Mouse (Mus musculus): ENCODE results near the gene a.
"Not testable (repeated sequence)": the region's sequence is repeated elsewhere in the genome, so short reads cannot be mapped to it uniquely, and the experiment has no call there.

a gene

GRCm38 (mm10) chr2:154922134-154922533 is 130.9 kb downstream of the a start:
- not testable (repeated sequence) for DNase-seq (ENCODE audit: low spot score in 2 of 2)

GRCm38 (mm10) chr2:154925411-154926031 is 134.3 kb downstream of the a start:
- DNase-seq (ENCODE audit: low spot score in 2 of 2) = no peak

- DNase-seq (ENCODE audit: low spot score in 2 of 2) = no peak
Measured at GRCm38 (mm10) chr2:154926843-154927242, 135.6 kb downstream of the a start.

GRCm38 (mm10) chr2:154928298-154928697 is 137.1 kb downstream of the a start:
- no peak for DNase-seq (ENCODE audit: low spot score in 2 of 2)

- peak in 1 of 2 experiments; percentile 14 for DNase-seq (ENCODE audit: low spot score in 2 of 2)
Measured at GRCm38 (mm10) chr2:154933884-154934283, 142.7 kb downstream of the a start.

- DNase-seq (ENCODE audit: low spot score in 2 of 2) = no peak
Measured at GRCm38 (mm10) chr2:154936106-154936505, 144.9 kb downstream of the a start.

- no peak for DNase-seq (ENCODE audit: low spot score in 2 of 2)
Measured at GRCm38 (mm10) chr2:154936536-154937155, 145.4 kb downstream of the a start.

GRCm38 (mm10) chr2:154937547-154938390 is 146.6 kb downstream of the a start:
- DNase-seq (ENCODE audit: low spot score in 2 of 2) = no peak

GRCm38 (mm10) chr2:154941952-154942351 is 150.8 kb downstream of the a start:
- no peak for DNase-seq (ENCODE audit: low spot score in 2 of 2)

- DNase-seq (ENCODE audit: low spot score in 2 of 2) = no peak
Measured at GRCm38 (mm10) chr2:154942546-154942945, 151.3 kb downstream of the a start.

- DNase-seq (ENCODE audit: low spot score in 2 of 2) = peak; percentile 15 to 84
Measured at GRCm38 (mm10) chr2:154943101-154943500, 151.9 kb downstream of the a start.

GRCm38 (mm10) chr2:154946921-154947320 is 155.7 kb downstream of the a start:
- DNase-seq (ENCODE audit: low spot score in 2 of 2) = no peak

- no peak for DNase-seq (ENCODE audit: low spot score in 2 of 2)
Measured at GRCm38 (mm10) chr2:154949352-154949751, 158.2 kb downstream of the a start.

GRCm38 (mm10) chr2:154949877-154950276 is 158.7 kb downstream of the a start:
- DNase-seq (ENCODE audit: low spot score in 2 of 2) = no peak

- no peak for DNase-seq (ENCODE audit: low spot score in 2 of 2)
Measured at GRCm38 (mm10) chr2:154950601-154951000, 159.4 kb downstream of the a start.

GRCm38 (mm10) chr2:154959486-154959885 is 168.3 kb downstream of the a start:
- DNase-seq (ENCODE audit: low spot score in 2 of 2) = no peak

GRCm38 (mm10) chr2:154959909-154960308 is 168.7 kb downstream of the a start:
- DNase-seq (ENCODE audit: low spot score in 2 of 2) = no peak

- no peak for DNase-seq (ENCODE audit: low spot score in 2 of 2)
Measured at GRCm38 (mm10) chr2:154963176-154963575, 172.0 kb downstream of the a start.

GRCm38 (mm10) chr2:154969740-154970397 is 178.7 kb downstream of the a start:
- not testable (repeated sequence) for DNase-seq (ENCODE audit: low spot score in 2 of 2)

- no peak for DNase-seq (ENCODE audit: low spot score in 2 of 2)
Measured at GRCm38 (mm10) chr2:154971919-154972692, 180.9 kb downstream of the a start.

- DNase-seq (ENCODE audit: low spot score in 2 of 2) = no peak
Measured at GRCm38 (mm10) chr2:154972981-154973380, 181.8 kb downstream of the a start.
